Comparison of ENCODE assay signal across 17 mouse cellular contexts in the genomic region with DNA sequence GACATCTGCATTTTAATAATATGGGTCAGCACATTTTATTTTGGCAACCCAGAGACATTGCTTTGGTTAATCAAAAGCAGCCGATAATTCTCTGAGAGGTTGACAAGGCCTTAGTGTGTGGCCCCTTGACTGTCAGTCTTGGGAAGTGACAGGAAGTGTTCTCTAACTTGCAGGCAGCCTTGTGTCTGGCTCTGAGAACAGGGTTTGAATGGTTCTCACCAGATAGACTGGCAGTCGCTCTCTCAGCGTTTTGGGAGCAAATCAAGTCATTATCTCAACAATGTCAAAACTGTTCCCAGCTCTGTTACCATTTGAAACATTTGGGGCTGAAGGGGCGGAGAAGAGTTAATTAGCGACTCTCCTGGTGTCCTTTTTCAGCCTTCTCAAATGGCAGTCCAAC. TPM values are rescaled to one million over a fixed set of nuclear protein-coding genes. Genes with fewer than 3 reads are reported as not detected.
A peak's percentile ranks its signal among the peaks of the same experiment; 100 is the strongest.
DNase-seq lines count a peak whose midpoint lies in the region; ATAC-seq lines count a peak whose summit lies in the region.
"Had no signal": no experiment of that assay in that cellular context is flagged by ENCODE, and none has a peak within 500 bp of the region (broad histone marks: within the 10 kb centered on the region; RNA-seq: fewer than 3 reads in every experiment).

No protein-coding gene starts in this region.

- no peaks in the 10 kb centered on the region for H3K36me3 ChIP-seq in heart, embryonic 15.5 days
- no peaks in the 10 kb centered on the region for H3K36me3 ChIP-seq in kidney, embryonic 15.5 days
- H3K36me3 ChIP-seq: embryonic facial prominence, embryonic 15.5 days; G1E; liver, embryonic 15.5 days; midbrain, embryonic 13.5 days had no signal

- ATAC-seq in heart, embryonic 15.5 days (replicated peaks; ENCODE audit: insufficient number of reproducible peaks, insufficient read depth, low FRiP score, low read depth), result peak; percentile 60
- no peak for ATAC-seq in kidney, embryonic 15.5 days (replicated peaks; ENCODE audit: low FRiP score)
- ATAC-seq: CD4-positive, CD25-positive, alpha-beta regulatory T cell, adult 4 months; inflammation-experienced regulatory T-cells, adult 6 months; midbrain, embryonic 13.5 days had no signal

- H3K9ac ChIP-seq in heart, embryonic 15.5 days, result no peak overlapping the region
- H3K9ac ChIP-seq in kidney, embryonic 15.5 days, result no peak overlapping the region
- H3K9ac ChIP-seq: embryonic facial prominence, embryonic 15.5 days; liver, embryonic 15.5 days; midbrain, embryonic 13.5 days had no signal

- H3K27me3 ChIP-seq in heart, embryonic 15.5 days, result no peaks in the 10 kb centered on the region
- no peaks in the 10 kb centered on the region for H3K27me3 ChIP-seq in kidney, embryonic 15.5 days
- H3K27me3 ChIP-seq: embryonic facial prominence, embryonic 15.5 days; liver, embryonic 15.5 days; midbrain, embryonic 13.5 days had no signal

- 0 out of 2 replicates have a peak overlapping the region, but pooled peaks have one; percentile 3 for H3K4me2 ChIP-seq in heart, embryonic 15.5 days
- no peak overlapping the region for H3K4me2 ChIP-seq in kidney, embryonic 15.5 days
- H3K4me2 ChIP-seq: embryonic facial prominence, embryonic 15.5 days; liver, embryonic 15.5 days; midbrain, embryonic 13.5 days had no signal

- H3K4me1 ChIP-seq in heart, embryonic 15.5 days (replicated peaks), result peaks cover 37% of the 10 kb centered on the region
- H3K4me1 ChIP-seq in kidney, embryonic 15.5 days, result peaks cover 26% of the 10 kb centered on the region
- H3K4me1 ChIP-seq: liver, embryonic 15.5 days; midbrain, embryonic 13.5 days had no signal

- peak overlapping the region; percentile 50 for H3K27ac ChIP-seq in heart, embryonic 15.5 days
- H3K27ac ChIP-seq in kidney, embryonic 15.5 days, result peak overlapping the region; percentile 22; the same call in 1 of the 2 replicates
- H3K27ac ChIP-seq: embryonic facial prominence, embryonic 15.5 days; forebrain, embryonic 10.5 days; liver, embryonic 15.5 days; midbrain, embryonic 13.5 days had no signal

- peak; percentile 33 for DNase-seq in embryo, embryonic 10 days (ENCODE audit: low spot score)
- DNase-seq in embryo, embryonic 9.5 days (ENCODE audit: extremely low spot score), result no peak
- no peak for DNase-seq in heart, adult 11 months
- no peak for DNase-seq in kidney, adult 18-20 months
- DNase-seq in embryo, embryonic 11 days, result peak; percentile 25
- no peak for DNase-seq in spleen, adult 12 weeks (ENCODE audit: low spot score)
- DNase-seq: cerebellum, postnatal 25 days; thymus, postnatal 36 days had no signal

- 17% methylated on average over 5 of the region's 5 CpGs for WGBS in heart, embryonic 15.5 days
- WGBS in kidney, embryonic 15.5 days, result 21% methylated on average over 5 of the region's 5 CpGs

- H3K4me3 ChIP-seq in heart, embryonic 15.5 days, result no peak overlapping the region
- H3K4me3 ChIP-seq in kidney, embryonic 15.5 days (replicated peaks), result no peak overlapping the region
- H3K4me3 ChIP-seq: embryonic facial prominence, embryonic 15.5 days; forebrain, embryonic 10.5 days; liver, embryonic 15.5 days; midbrain, embryonic 13.5 days had no signal

- H3K9me3 ChIP-seq in heart, embryonic 15.5 days (replicated peaks), result no peaks in the 10 kb centered on the region
- H3K9me3 ChIP-seq in kidney, embryonic 15.5 days (replicated peaks), result no peaks in the 10 kb centered on the region
- H3K9me3 ChIP-seq: embryonic facial prominence, embryonic 15.5 days; forebrain, embryonic 10.5 days; liver, embryonic 15.5 days; midbrain, embryonic 13.5 days had no signal

RNA-seq across cellular contexts. Expression of gene Kank1, which starts 41.0 kb away (rescaled TPM):
- polyA plus RNA-seq in heart, embryonic 15.5 days (2015; fragmentation: Nextera tagmentation; extraction: Ambion mirVana), result 48.3 and 53.2 TPM in 2 replicates
- polyA plus RNA-seq in kidney, embryonic 15.5 days (2015; fragmentation: Nextera tagmentation; extraction: Ambion mirVana), result 26.2 and 26.5 TPM in 2 replicates
- polyA plus RNA-seq: CD4-positive, CD25-positive, alpha-beta regulatory T cell, adult 4 months; G1E; inflammation-experienced regulatory T-cells, adult 6 months had no signal

Comparison
In these comparisons a context has a peak if more than half of its experiments do, and no peak if none do; other contexts are left out.
1. DNase-seq: peak in embryo, embryonic 10 days (single experiment) and embryo, embryonic 11 days (single experiment); none in embryo, embryonic 9.5 days (single experiment), heart, adult 11 months (single experiment), kidney, adult 18-20 months (single experiment) and spleen, adult 12 weeks (single experiment).